Mouse (Mus musculus) cortical plate, adult 2 months (tissue): ENCODE measurements around the gene Ripor2.

ENCODE experiments used
- CTCF ChIP-seq: fragments of 200-500 bp; IDR thresholded peaks from 2 replicates; pipeline ENCODE4 v1.5.1; 2011; ENCODE audit warnings: mild to moderate bottlenecking, control low read depth, low read length; ENCODE audit not compliant: insufficient read depth; ENCODE audit errors: extremely low read depth
- POLR2A ChIP-seq: fragments of 200-500 bp; IDR thresholded peaks from 2 replicates; pipeline ENCODE4 v1.6.1; 2011; ENCODE audit warnings: mild to moderate bottlenecking, low read length, control low read depth; ENCODE audit not compliant: insufficient read depth; ENCODE audit errors: extremely low read depth

GRCm38 (mm10) chr13:24546801-24547459 is 35.1 kb upstream of the Ripor2 start:
- TF ChIP-seq CTCF: no peak
- TF ChIP-seq POLR2A: no peak
